Mouse (Mus musculus): ENCODE data around the gene Lemd1. TPM values are rescaled to one million over a fixed set of nuclear protein-coding genes. Genes with fewer than 3 reads are reported as not detected.
A peak's percentile ranks its signal among the peaks of the same experiment; 100 is the strongest.

Lemd1 gene
- polyA plus RNA-seq, 1 experiment from 2014 or later: not detected

DNA sequence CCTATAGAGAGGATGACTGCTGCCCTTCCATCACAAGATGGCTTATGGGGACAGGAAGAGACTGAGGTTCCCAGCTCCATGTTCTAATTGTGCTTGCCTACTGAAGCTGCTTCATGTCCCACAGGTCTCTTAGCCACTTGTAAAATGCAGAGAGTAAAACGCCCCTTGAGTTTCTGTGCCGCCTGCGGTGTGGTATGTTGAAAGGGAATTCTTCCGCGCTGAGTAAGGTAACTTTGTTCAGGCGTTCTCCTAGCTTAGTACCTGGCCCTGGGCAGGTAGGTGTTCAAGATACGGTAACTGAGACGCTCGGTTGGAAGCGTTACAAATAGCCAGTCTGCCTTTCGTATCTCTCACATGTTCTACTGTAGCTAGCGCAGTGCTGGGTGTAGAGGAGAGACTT, 20.4 kb downstream of the Lemd1 start:
- Histone ChIP-seq H3K9me3 (ENCODE audit: low read length) (no peaks in the 10 kb centered on the region), H3K27ac (ENCODE audit: low read length) (no peak overlapping the region; the same call in 1 of the 2 replicates), H3K27me3 (replicated peaks; ENCODE audit: insufficient read depth, low read length) (no peaks in the 10 kb centered on the region), H3K4me3 (ENCODE audit: low read depth, low read length) (peak overlapping the region; percentile 6; the same call in 1 of the 2 replicates), H3K4me2 (replicated peaks; ENCODE audit: low read depth, low read length) (peak overlapping the region; percentile 52), H3K4me1 (ENCODE audit: insufficient read depth, low read depth, low read length) (peaks cover 9% of the 10 kb centered on the region; the same call in 1 of the 2 replicates), H3K36me3 (ENCODE audit: insufficient read depth, low read length) (no peaks in the 10 kb centered on the region), H3K9ac (replicated peaks; ENCODE audit: low read depth) (no peak overlapping the region)
- 33% methylated on average over 12 of the region's 12 CpGs for WGBS
- DNase-seq (ENCODE audit: low spot score) (peak; percentile 70), ATAC-seq (peak; percentile 72)
- TF ChIP-seq EP300 (IDR thresholded peaks at IDR 0.05) (no peak), CTCF (IDR thresholded peaks at IDR 0.05) (no peak)

DNA sequence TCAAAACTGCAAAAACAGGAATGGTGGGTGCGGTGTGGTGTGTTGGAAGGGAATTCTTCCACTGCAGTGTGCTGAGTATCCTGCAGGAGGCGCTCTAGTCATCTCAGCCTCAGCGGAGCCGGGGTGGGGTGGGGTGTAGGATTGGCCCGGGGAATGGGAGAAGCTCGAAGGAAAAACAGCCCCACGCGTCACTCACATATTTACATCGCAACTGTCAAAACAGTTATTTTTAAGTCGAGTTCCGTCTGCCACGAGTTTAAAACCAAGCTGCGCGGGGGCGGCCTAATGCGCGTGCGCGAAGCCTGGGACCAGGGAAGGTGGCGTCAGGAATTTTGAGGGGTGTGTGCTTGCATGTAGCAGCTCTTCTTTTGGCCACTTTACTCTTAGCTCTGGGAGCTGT, 21.0 kb downstream of the Lemd1 start:
- H3K4me2 ChIP-seq (replicated peaks; ENCODE audit: low read depth, low read length): peak overlapping the region; percentile 52
- H3K9me3 ChIP-seq (ENCODE audit: low read length): no peaks in the 10 kb centered on the region
- DNase-seq (ENCODE audit: low spot score): peak; percentile 84
- H3K36me3 ChIP-seq (ENCODE audit: insufficient read depth, low read length): no peaks in the 10 kb centered on the region
- no peak overlapping the region for H3K9ac ChIP-seq (replicated peaks; ENCODE audit: low read depth)
- peak overlapping the region; percentile 6; the same call in 1 of the 2 replicates for H3K4me3 ChIP-seq (ENCODE audit: low read depth, low read length)
- no peak overlapping the region for H3K27ac ChIP-seq (ENCODE audit: low read length)
- TF ChIP-seq EP300 (IDR thresholded peaks at IDR 0.05): no peak
- peak; percentile 87 for TF ChIP-seq CTCF (IDR thresholded peaks at IDR 0.05)
- ATAC-seq: peak; percentile 76
- H3K4me1 ChIP-seq (ENCODE audit: insufficient read depth, low read depth, low read length): peaks cover 9% of the 10 kb centered on the region; the same call in 1 of the 2 replicates
- 3% methylated on average over 20 of the region's 20 CpGs for WGBS
- H3K27me3 ChIP-seq (replicated peaks; ENCODE audit: insufficient read depth, low read length): no peaks in the 10 kb centered on the region

- no peaks in the 10 kb centered on the region for H3K9me3 ChIP-seq (ENCODE audit: low read length)
- DNase-seq (ENCODE audit: low spot score): peak; percentile 29
- WGBS: 50% methylated on average over 6 of the region's 6 CpGs
Observed at GRCm38 (mm10) chr1:132213076-132213475, 21.8 kb downstream of the Lemd1 start.

GRCm38 (mm10) chr1:132216276-132216675, 25.0 kb downstream of the Lemd1 start:
- TF ChIP-seq EP300 (IDR thresholded peaks at IDR 0.05) (no peak), CTCF (IDR thresholded peaks at IDR 0.05) (no peak)

More at GRCm38 (mm10) chr1:132213076-132213475, 21.8 kb downstream of the Lemd1 start:
- no peaks in the 10 kb centered on the region for H3K36me3 ChIP-seq (ENCODE audit: insufficient read depth, low read length)
- H3K27me3 ChIP-seq (replicated peaks; ENCODE audit: insufficient read depth, low read length): no peaks in the 10 kb centered on the region
- H3K4me3 ChIP-seq (ENCODE audit: low read depth, low read length): no peak overlapping the region
- H3K27ac ChIP-seq (ENCODE audit: low read length): no peak overlapping the region
- TF ChIP-seq CTCF (IDR thresholded peaks at IDR 0.05) (no peak), EP300 (IDR thresholded peaks at IDR 0.05) (no peak)
- peaks cover 9% of the 10 kb centered on the region; the same call in 1 of the 2 replicates for H3K4me1 ChIP-seq (ENCODE audit: insufficient read depth, low read depth, low read length)
- H3K4me2 ChIP-seq (replicated peaks; ENCODE audit: low read depth, low read length): no peak overlapping the region
- peak; percentile 13; the same call in 1 of the 2 replicates for ATAC-seq
- no peak overlapping the region for H3K9ac ChIP-seq (replicated peaks; ENCODE audit: low read depth)

DNA sequence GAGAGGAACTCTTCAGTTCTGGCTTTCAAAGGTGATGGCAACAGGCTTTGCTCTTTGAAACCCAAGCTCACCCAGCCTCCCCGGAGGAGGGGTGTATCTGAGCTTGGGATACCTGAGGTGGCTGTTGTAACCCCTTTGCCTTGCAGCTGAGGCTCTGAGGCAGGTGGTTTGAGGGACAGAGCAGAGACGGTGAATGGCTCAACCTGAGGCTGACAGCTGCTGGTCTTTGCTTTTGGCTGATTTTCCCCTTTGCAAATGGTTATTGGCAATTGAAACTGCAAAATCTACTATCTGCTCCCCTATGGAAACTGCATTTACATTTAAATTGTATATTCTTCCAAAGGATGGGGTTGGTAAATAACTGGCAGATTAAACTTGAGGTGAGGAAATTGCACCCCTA, 30.4 kb downstream of the Lemd1 start:
- H3K4me2 ChIP-seq (replicated peaks; ENCODE audit: low read depth, low read length): no peak overlapping the region
- no peaks in the 10 kb centered on the region for H3K9me3 ChIP-seq (ENCODE audit: low read length)
- DNase-seq (ENCODE audit: low spot score) (no peak), ATAC-seq (no peak)
- H3K27ac ChIP-seq (ENCODE audit: low read length): no peak overlapping the region
- no peaks in the 10 kb centered on the region for H3K4me1 ChIP-seq (ENCODE audit: insufficient read depth, low read depth, low read length)
- H3K4me3 ChIP-seq (ENCODE audit: low read depth, low read length): no peak overlapping the region
- H3K36me3 ChIP-seq (ENCODE audit: insufficient read depth, low read length): no peaks in the 10 kb centered on the region
- no peaks in the 10 kb centered on the region for H3K27me3 ChIP-seq (replicated peaks; ENCODE audit: insufficient read depth, low read length)
- H3K9ac ChIP-seq (replicated peaks; ENCODE audit: low read depth): no peak overlapping the region
- no peak for TF ChIP-seq CTCF (IDR thresholded peaks at IDR 0.05)
- TF ChIP-seq EP300 (IDR thresholded peaks at IDR 0.05): no peak
- 41% methylated on average over 2 of the region's 2 CpGs for WGBS

More at GRCm38 (mm10) chr1:132216276-132216675, 25.0 kb downstream of the Lemd1 start:
- WGBS: 56% methylated on average over 3 of the region's 3 CpGs
- H3K36me3 ChIP-seq (ENCODE audit: insufficient read depth, low read length): no peaks in the 10 kb centered on the region
- no peak for DNase-seq (ENCODE audit: low spot score)
- no peak overlapping the region for H3K4me3 ChIP-seq (ENCODE audit: low read depth, low read length)
- H3K4me2 ChIP-seq (replicated peaks; ENCODE audit: low read depth, low read length): no peak overlapping the region
- H3K9me3 ChIP-seq (ENCODE audit: low read length): no peaks in the 10 kb centered on the region
- H3K9ac ChIP-seq (replicated peaks; ENCODE audit: low read depth): no peak overlapping the region
- no peaks in the 10 kb centered on the region for H3K27me3 ChIP-seq (replicated peaks; ENCODE audit: insufficient read depth, low read length)
- H3K4me1 ChIP-seq (ENCODE audit: insufficient read depth, low read depth, low read length): peaks cover 9% of the 10 kb centered on the region; the same call in 1 of the 2 replicates
- no peak overlapping the region for H3K27ac ChIP-seq (ENCODE audit: low read length)
- ATAC-seq: no peak

DNA sequence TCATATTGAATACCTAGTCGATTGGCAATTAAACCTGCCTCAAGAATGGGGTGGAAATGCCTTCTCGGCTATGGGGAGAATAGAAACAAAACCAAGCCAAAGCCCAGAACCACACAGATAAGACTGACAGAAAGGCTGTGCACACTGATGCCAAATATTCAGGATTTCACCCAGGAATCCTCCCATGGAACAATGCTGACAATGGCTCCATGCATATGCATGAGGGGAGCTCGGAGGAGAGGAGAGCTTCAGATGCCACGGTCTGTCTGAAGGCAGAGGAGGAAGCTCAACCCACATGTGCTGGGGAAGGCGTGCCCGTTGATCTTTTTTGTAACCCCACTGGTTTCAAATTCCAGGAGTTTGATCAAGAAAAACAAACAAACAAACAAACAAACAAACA, 30.9 kb downstream of the Lemd1 start:
- H3K4me3 ChIP-seq (ENCODE audit: low read depth, low read length): no peak overlapping the region
- TF ChIP-seq CTCF (IDR thresholded peaks at IDR 0.05) (no peak), EP300 (IDR thresholded peaks at IDR 0.05) (no peak)
- H3K36me3 ChIP-seq (ENCODE audit: insufficient read depth, low read length): no peaks in the 10 kb centered on the region
- H3K4me2 ChIP-seq (replicated peaks; ENCODE audit: low read depth, low read length): no peak overlapping the region
- H3K4me1 ChIP-seq (ENCODE audit: insufficient read depth, low read depth, low read length): no peaks in the 10 kb centered on the region
- H3K9me3 ChIP-seq (ENCODE audit: low read length): no peaks in the 10 kb centered on the region
- DNase-seq (ENCODE audit: low spot score): no peak
- H3K27ac ChIP-seq (ENCODE audit: low read length): no peak overlapping the region
- no peak for ATAC-seq
- H3K9ac ChIP-seq (replicated peaks; ENCODE audit: low read depth): no peak overlapping the region
- H3K27me3 ChIP-seq (replicated peaks; ENCODE audit: insufficient read depth, low read length): no peaks in the 10 kb centered on the region
- WGBS: 37% methylated on average over 6 of the region's 6 CpGs

Measured in lung, postnatal 0 days (tissue).